Mouse (Mus musculus) WW6 (cell line): ENCODE measurements around the gene Lnpep.
"Not testable (repeated sequence)": the region's sequence is repeated elsewhere in the genome, so short reads cannot be mapped to it uniquely, and the experiment has no call there.

ENCODE experiments used
- DNase-seq: peaks from one replicate; pipeline ENCODE4 v3.0.0-alpha.2; 2013; ENCODE audit warnings: low read depth, low spot score

Lnpep gene

GRCm38 (mm10) chr17:17496234-17496633 lies 128.6 kb downstream of the Lnpep start:
- not testable (repeated sequence) for DNase-seq

- DNase-seq, result no peak
Observed at GRCm38 (mm10) chr17:17492116-17492515, 132.7 kb downstream of the Lnpep start.

- DNase-seq, result no peak
Observed at GRCm38 (mm10) chr17:17491622-17492001, 133.2 kb downstream of the Lnpep start.

- DNase-seq, result no peak
Observed at GRCm38 (mm10) chr17:17490820-17491621, 133.8 kb downstream of the Lnpep start.

- DNase-seq, result no peak
Observed at GRCm38 (mm10) chr17:17485789-17486188, 139.1 kb downstream of the Lnpep start.
